Mouse (Mus musculus) cerebellum, postnatal 36 days (tissue): ENCODE data around the gene Ildr2.
A peak's percentile ranks its signal among the peaks of the same experiment; 100 is the strongest.

Experiments
- DNase-seq, 2 experiments: peaks; one replicate each; pipeline ENCODE4 v3.0.0; 2021 to 2022; ENCODE audit warnings: mixed read lengths in 2 of 2

Gene Ildr2

GRCm38 (mm10) chr1:166253898-166254894, at the start of gene Ildr2:
TSS of gene Ildr2 (plus strand) at chr1:166254139.
- DNase-seq, result peak; percentile 52 to 58

GRCm38 (mm10) chr1:166204171-166204570, 49.8 kb upstream of the Ildr2 start:
- no peak for DNase-seq

- DNase-seq, result no peak
Observed at GRCm38 (mm10) chr1:166205159-166205558, 48.8 kb upstream of the Ildr2 start.

GRCm38 (mm10) chr1:166209371-166209770, 44.6 kb upstream of the Ildr2 start:
- DNase-seq, result no peak

GRCm38 (mm10) chr1:166214181-166214580, 39.8 kb upstream of the Ildr2 start:
- DNase-seq, result no peak

- no peak for DNase-seq
Observed at GRCm38 (mm10) chr1:166238315-166238969, 15.5 kb upstream of the Ildr2 start, which contains the start of gene Mael. TSS of gene Mael (minus strand) at chr1:166238747.

GRCm38 (mm10) chr1:166244285-166244684, 9.7 kb upstream of the Ildr2 start:
- DNase-seq, result no peak

DNA sequence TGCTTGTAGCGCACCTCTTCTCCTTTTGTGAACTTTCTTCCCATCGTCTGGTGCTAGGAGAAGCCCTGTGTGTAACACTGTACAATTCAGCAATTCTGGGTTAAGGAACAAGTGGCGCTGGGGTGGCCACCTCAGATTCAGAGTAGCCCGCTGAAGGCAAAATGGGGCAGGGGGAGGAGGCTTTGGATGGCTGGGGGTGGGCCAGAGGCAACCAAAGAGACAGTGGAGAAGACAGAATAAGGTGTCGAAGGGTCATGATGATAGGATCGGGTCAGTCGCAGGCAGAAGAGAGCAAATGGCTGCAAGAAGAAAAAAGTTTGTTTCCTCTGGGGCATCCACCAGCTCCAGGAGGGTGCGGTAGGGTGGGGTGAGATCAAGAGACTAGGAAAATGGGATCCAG, 1.2 kb downstream of the Ildr2 start:
- DNase-seq, result no peak

DNA sequence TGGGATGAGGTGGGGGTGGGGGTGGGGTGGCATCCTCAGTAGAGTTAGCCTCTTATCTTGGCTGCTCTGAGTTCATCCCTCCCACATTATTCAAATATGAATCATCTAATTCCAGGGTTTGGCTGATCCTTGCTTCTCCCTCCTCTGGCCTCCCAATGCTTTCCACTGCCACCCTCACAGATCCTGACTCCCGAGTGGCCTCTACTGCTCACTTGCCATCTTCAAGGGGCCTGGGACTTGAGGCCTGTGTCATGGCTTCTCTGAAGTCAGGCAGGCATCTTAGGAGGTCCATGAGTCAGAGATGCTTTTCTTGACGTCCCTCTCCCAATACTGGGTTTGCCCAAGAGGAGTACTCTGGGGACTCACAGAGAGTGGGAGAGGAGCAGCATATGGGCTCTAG, 1.7 kb downstream of the Ildr2 start:
- no peak for DNase-seq

DNA sequence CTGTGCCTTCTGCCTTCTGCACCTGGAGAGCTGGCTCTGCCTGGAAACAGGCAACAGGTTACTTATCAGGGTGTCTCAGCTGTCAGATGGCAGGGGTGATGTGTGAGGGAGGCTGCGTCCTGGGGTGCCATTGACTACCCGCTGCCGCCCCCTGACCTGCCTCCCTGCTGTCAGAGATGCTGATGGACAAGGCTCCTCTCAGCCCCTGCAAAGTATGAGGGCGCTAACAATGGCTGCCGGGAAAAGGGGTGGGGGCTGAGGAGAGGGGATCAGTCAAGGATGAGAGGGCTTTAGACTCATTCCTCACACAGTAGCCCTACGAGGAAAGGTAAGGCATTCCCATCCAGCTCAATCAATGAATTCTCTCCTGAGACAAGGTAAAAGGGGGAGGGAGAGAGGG, 2.4 kb downstream of the Ildr2 start:
- no peak for DNase-seq

DNA sequence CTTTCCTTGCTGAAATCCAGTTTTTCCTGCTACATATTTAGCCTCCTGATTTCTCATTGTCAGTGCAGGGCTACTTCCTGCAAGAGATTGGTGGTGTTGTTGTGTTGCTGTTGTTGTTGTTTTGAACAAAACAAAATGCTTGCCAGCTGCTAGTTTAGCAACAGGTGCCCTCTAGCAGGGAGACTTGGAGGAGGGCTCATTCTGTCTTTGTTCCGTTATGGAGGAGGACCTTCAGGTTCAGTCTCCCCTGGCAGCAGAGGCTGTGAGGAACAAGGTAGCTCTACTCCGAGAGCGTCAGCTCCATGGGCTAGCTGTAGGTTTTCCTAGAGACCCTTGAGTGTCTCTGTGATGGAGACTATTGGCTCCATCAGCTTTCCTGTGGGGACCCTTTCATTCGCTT, 3.0 kb downstream of the Ildr2 start:
- no peak for DNase-seq

GRCm38 (mm10) chr1:166259526-166259925, 5.6 kb downstream of the Ildr2 start:
- no peak for DNase-seq

- DNase-seq, result no peak
Observed at GRCm38 (mm10) chr1:166266001-166266705, 12.2 kb downstream of the Ildr2 start.

DNA sequence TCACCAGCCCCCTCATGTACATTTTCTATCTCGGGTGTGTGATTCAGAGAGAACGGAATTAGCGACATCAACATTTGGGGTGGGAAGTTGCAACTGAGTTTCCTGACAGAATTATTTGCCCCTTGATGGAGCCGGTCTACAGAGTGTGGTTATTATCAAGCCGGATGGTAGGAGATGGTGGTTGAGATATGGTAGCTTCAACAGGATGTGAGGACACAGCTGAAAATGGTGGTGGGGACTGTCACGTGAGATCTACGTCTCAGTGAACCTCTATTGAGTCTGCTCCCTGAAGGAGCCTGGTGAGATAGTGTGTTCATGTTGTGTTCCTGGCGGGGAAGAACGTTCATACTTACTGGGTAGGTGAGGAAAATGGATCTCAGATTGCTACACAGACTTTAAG, 13.0 kb downstream of the Ildr2 start:
- DNase-seq, result no peak

DNA sequence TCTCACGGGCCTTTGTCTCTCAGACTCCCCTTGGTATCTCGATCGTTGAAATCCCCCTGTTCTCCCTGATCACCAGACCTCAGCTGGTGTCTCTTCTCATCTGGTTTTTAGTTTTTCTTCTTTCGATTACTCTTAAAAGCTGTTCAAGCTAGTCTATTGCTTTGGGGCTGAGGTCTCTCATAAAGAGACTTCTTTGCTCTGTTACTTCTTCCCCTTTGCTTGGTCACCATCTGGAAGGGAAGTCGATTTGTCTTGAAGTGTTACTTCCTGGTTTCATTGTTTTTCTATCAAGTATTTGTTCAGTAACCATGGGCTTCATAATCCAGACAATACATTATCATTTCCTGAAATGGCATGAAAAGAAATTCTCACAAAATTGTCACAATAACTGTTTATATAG, 14.3 kb downstream of the Ildr2 start:
- no peak for DNase-seq

GRCm38 (mm10) chr1:166278786-166279185, 24.8 kb downstream of the Ildr2 start:
- DNase-seq, result peak; percentile 20 to 23

GRCm38 (mm10) chr1:166279580-166280206, 25.8 kb downstream of the Ildr2 start:
- no peak for DNase-seq

GRCm38 (mm10) chr1:166280566-166280965, 26.6 kb downstream of the Ildr2 start:
- peak; percentile 31 to 34 for DNase-seq

- DNase-seq, result no peak
Observed at GRCm38 (mm10) chr1:166281287-166281686, 27.3 kb downstream of the Ildr2 start.

- no peak for DNase-seq
Observed at GRCm38 (mm10) chr1:166281836-166282235, 27.9 kb downstream of the Ildr2 start.

- peak in 1 of 2 experiments; percentile 38 for DNase-seq
Observed at GRCm38 (mm10) chr1:166282597-166283210, 28.8 kb downstream of the Ildr2 start.

DNA sequence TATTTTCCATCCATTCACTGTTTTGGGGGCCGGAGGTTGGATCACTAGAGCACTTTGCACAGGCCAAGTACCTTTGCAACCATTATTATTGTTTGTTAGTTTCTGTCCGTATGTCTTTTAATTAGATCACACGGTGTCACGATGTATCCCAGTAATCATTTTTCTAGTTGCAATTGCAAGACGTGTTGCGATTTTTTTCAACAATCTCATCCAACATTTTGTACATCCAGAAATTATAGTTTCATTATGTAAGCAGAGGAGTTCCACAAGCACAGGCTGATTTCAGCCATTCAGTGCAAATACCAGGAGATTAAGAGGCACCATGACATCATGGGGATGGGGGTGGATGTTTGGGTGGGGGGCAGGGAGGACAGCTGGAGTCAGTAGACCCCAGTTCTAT, 29.5 kb downstream of the Ildr2 start:
- DNase-seq, result no peak
